15 mouse cellular contexts compared by ENCODE assay signal in genomic region chr10:79859116-79859515, GRCm38 (mm10). TPM values are rescaled to one million over a fixed set of nuclear protein-coding genes. Genes with fewer than 3 reads are reported as not detected.
DNase-seq lines count a peak whose midpoint lies in the region; ATAC-seq and TF ChIP-seq lines count a peak whose summit lies in the region.
"Had no signal": no experiment of that assay in that cellular context is flagged by ENCODE, and none has a peak within 500 bp of the region (broad histone marks: within the 10 kb centered on the region; RNA-seq: fewer than 3 reads in every experiment).

No protein-coding gene starts in this region.

- WGBS in heart, embryonic 13.5 days, result 80% methylated on average over 11 of the region's 11 CpGs
- WGBS in heart, adult 2 months, result 51% methylated on average over 11 of the region's 11 CpGs
- 70% methylated on average over 11 of the region's 11 CpGs for WGBS in intestine, postnatal 0 days

- no peak for TF ChIP-seq POLR2A in heart, adult 2 months (IDR thresholded peaks at IDR 0.05; ENCODE audit: insufficient read depth, low read depth, low read length)

- 0 out of 2 replicates have a peak overlapping the region, but pooled peaks have one; percentile 93 for H3K9ac ChIP-seq in heart, embryonic 13.5 days
- no peak overlapping the region for H3K9ac ChIP-seq in heart, adult 2 months (ENCODE audit: low read depth, low read length)
- no peak overlapping the region for H3K9ac ChIP-seq in intestine, postnatal 0 days (ENCODE audit: low read depth, low read length)
- H3K9ac ChIP-seq: liver, postnatal 0 days had no signal

- H3K4me3 ChIP-seq in heart, embryonic 13.5 days, result no peak overlapping the region
- no peak overlapping the region for H3K4me3 ChIP-seq in heart, adult 2 months
- H3K4me3 ChIP-seq in layer of hippocampus, adult 2 months, result no peak overlapping the region; the same call in 1 of the 2 replicates
- no peak overlapping the region for H3K4me3 ChIP-seq in intestine, postnatal 0 days (ENCODE audit: low read depth, low read length)

- H3K9me3 ChIP-seq in heart, embryonic 13.5 days, result no peaks in the 10 kb centered on the region
- no peaks in the 10 kb centered on the region for H3K9me3 ChIP-seq in intestine, postnatal 0 days (ENCODE audit: control insufficient read depth)

- peak overlapping the region; percentile 99 for H3K4me2 ChIP-seq in heart, embryonic 13.5 days
- H3K4me2 ChIP-seq in intestine, postnatal 0 days (replicated peaks; ENCODE audit: low read depth), result no peak overlapping the region

- TF ChIP-seq CTCF in heart, adult 2 months (IDR thresholded peaks at IDR 0.05), result no peak
- no peak for TF ChIP-seq CTCF in layer of hippocampus, adult 2 months (conservative IDR thresholded peaks at IDR 0.05)
- no peak for TF ChIP-seq CTCF in intestine, postnatal 0 days (IDR thresholded peaks at IDR 0.05; ENCODE audit: low read depth)

- intact Hi-C loops in heart, adult 2 months (cut with DNase I), result no loop called here

- H3K79me2 ChIP-seq in heart, adult 2 months (replicated peaks; ENCODE audit: control insufficient read depth, insufficient read depth, low read length), result peaks cover 7% of the 10 kb centered on the region

- ATAC-seq in heart, embryonic 13.5 days (ENCODE audit: extremely low read depth, insufficient number of reproducible peaks, low FRiP score, low TSS enrichment), result no peak
- ATAC-seq in intestine, postnatal 0 days, result no peak
- ATAC-seq: liver, postnatal 0 days had no signal

- no peaks in the 10 kb centered on the region for H3K27me3 ChIP-seq in heart, embryonic 13.5 days (replicated peaks)
- H3K27me3 ChIP-seq in heart, adult 2 months (ENCODE audit: control insufficient read depth, insufficient read depth, low read length), result no peaks in the 10 kb centered on the region
- no peaks in the 10 kb centered on the region for H3K27me3 ChIP-seq in intestine, postnatal 0 days (replicated peaks; ENCODE audit: control insufficient read depth, insufficient read depth, low read length)

- peak overlapping the region; percentile 100 for H3K27ac ChIP-seq in heart, embryonic 13.5 days (replicated peaks)
- no peak overlapping the region; the same call in 1 of the 2 replicates for H3K27ac ChIP-seq in heart, adult 2 months
- peak overlapping the region; percentile 100; the same call in 1 of the 2 replicates for H3K27ac ChIP-seq in layer of hippocampus, adult 2 months
- H3K27ac ChIP-seq in intestine, postnatal 0 days (ENCODE audit: low read depth, low read length), result peak overlapping the region; percentile 22

- peak; percentile 25 for DNase-seq in adrenal gland, adult 2 months
- DNase-seq in adrenal gland, postnatal 4 days (ENCODE audit: low spot score in 2 of 2), result no peak
- no peak for DNase-seq in heart, adult 2 months
- no peak for DNase-seq in layer of hippocampus, adult 2 months (ENCODE audit: low spot score in 2 of 2)
- DNase-seq in layer of hippocampus, adult 9-11 months, result no peak
- DNase-seq in right cerebral cortex, postnatal 14 days, result no peak

- TF ChIP-seq EP300 in heart, adult 2 months (IDR thresholded peaks at IDR 0.05; ENCODE audit: insufficient read depth, low read depth, low read length), result no peak

- H3K4me1 ChIP-seq in heart, embryonic 13.5 days, result peaks cover 48% of the 10 kb centered on the region
- peaks cover 33% of the 10 kb centered on the region for H3K4me1 ChIP-seq in heart, adult 2 months (ENCODE audit: control insufficient read depth, insufficient read depth, low read length)
- H3K4me1 ChIP-seq in intestine, postnatal 0 days (replicated peaks; ENCODE audit: control insufficient read depth, insufficient read depth, low read length), result 0 out of 2 replicates have a peak, but pooled peaks cover 5% of the 10 kb centered on the region

- H3K36me3 ChIP-seq in heart, embryonic 13.5 days, result peaks cover 79% of the 10 kb centered on the region
- H3K36me3 ChIP-seq in heart, adult 2 months (ENCODE audit: control insufficient read depth, insufficient read depth, low read length), result peaks cover 8% of the 10 kb centered on the region; the same call in 1 of the 2 replicates
- H3K36me3 ChIP-seq in intestine, postnatal 0 days (ENCODE audit: control insufficient read depth, insufficient read depth), result peaks cover 68% of the 10 kb centered on the region

RNA-seq across cellular contexts. Expression of gene Ptbp1, which starts 4.9 kb away (rescaled TPM):
- 100 to 1,000 TPM; 217 to 332 TPM for total RNA-seq in adrenal gland, adult 2 months (2021)
- 175 and 259 TPM in 2 replicates for polyA plus RNA-seq in adrenal gland, adult 2 months (2012; rRNA removed)
- total RNA-seq in adrenal gland, postnatal 4 days (2021), result 100 to 1,000 TPM; 344 to 389 TPM
- polyA plus RNA-seq in heart, embryonic 13.5 days (2015; fragmentation: Nextera tagmentation; extraction: Ambion mirVana), result 122 and 141 TPM in 2 replicates
- total RNA-seq in heart, adult 2 months (2021), result 10 to 100 TPM; 43.9 to 51.8 TPM
- 47.5 and 52.6 TPM in 2 replicates for polyA plus RNA-seq in heart, adult 2 months (2012; rRNA removed)
- 10 to 100 TPM; 56.9 to 58.7 TPM for total RNA-seq in layer of hippocampus, adult 2 months (2021)
- polyA plus RNA-seq in intestine, postnatal 0 days (2015; fragmentation: Nextera tagmentation; extraction: Ambion mirVana), result 86.9 and 92.2 TPM in 2 replicates

RNA-seq across cellular contexts. Expression of gene Prtn3, which starts 15.2 kb away (rescaled TPM):
- total RNA-seq in adrenal gland, adult 2 months (2021), result under 1 TPM; 0.62 to 0.63 TPM
- polyA plus RNA-seq in adrenal gland, adult 2 months (2012; rRNA removed), result 3.4 and 4.1 TPM in 2 replicates
- total RNA-seq in adrenal gland, postnatal 4 days (2021), result 1 to 10 TPM; 2.2 to 7.0 TPM
- polyA plus RNA-seq in heart, embryonic 13.5 days (2015; fragmentation: Nextera tagmentation; extraction: Ambion mirVana), result 2.5 and 2.6 TPM in 2 replicates
- total RNA-seq in heart, adult 2 months (2021), result 1 to 10 TPM in 1 of 2 experiments, under 1 TPM in 1; 0.55 to 1.2 TPM
- polyA plus RNA-seq in heart, adult 2 months (2012; rRNA removed), result 0.84 TPM in 1 of 2 replicates, not detected in the other
- 1 to 10 TPM; 1.5 to 2.6 TPM for total RNA-seq in layer of hippocampus, adult 2 months (2021)
- polyA plus RNA-seq in intestine, postnatal 0 days (2015; fragmentation: Nextera tagmentation; extraction: Ambion mirVana), result 1.1 TPM in 2 replicates
- total RNA-seq: adrenal gland, postnatal 25 days had no signal

RNA-seq across cellular contexts. Expression of gene Plppr3, which starts 15.3 kb away (rescaled TPM):
- total RNA-seq in adrenal gland, adult 2 months (2021), result 1 to 10 TPM; 1.2 to 2.2 TPM
- polyA plus RNA-seq in adrenal gland, adult 2 months (2012; rRNA removed), result 4.2 and 4.6 TPM in 2 replicates
- 10 to 100 TPM in 1 of 2 experiments, 1 to 10 TPM in 1; 8.6 to 14.8 TPM for total RNA-seq in adrenal gland, postnatal 4 days (2021)
- 15.8 and 16.4 TPM in 2 replicates for polyA plus RNA-seq in heart, embryonic 13.5 days (2015; fragmentation: Nextera tagmentation; extraction: Ambion mirVana)
- under 1 TPM; 0.20 to 0.31 TPM for total RNA-seq in heart, adult 2 months (2021)
- 0.50 and 0.80 TPM in 2 replicates for polyA plus RNA-seq in heart, adult 2 months (2012; rRNA removed)
- 10 to 100 TPM; 33.7 to 37.1 TPM for total RNA-seq in layer of hippocampus, adult 2 months (2021)
- polyA plus RNA-seq in intestine, postnatal 0 days (2015; fragmentation: Nextera tagmentation; extraction: Ambion mirVana), result 6.2 and 7.2 TPM in 2 replicates

RNA-seq across cellular contexts. Expression of gene Elane, which starts 26.9 kb away (rescaled TPM):
- under 1 TPM; 0.49 to 0.79 TPM for total RNA-seq in adrenal gland, adult 2 months (2021)
- 0.34 and 1.1 TPM in 2 replicates for polyA plus RNA-seq in adrenal gland, adult 2 months (2012; rRNA removed)
- total RNA-seq in adrenal gland, postnatal 4 days (2021), result 1 to 10 TPM in 1 of 2 experiments, under 1 TPM in 1; 0.92 to 5.7 TPM
- 0.25 and 0.96 TPM in 2 replicates for polyA plus RNA-seq in heart, embryonic 13.5 days (2015; fragmentation: Nextera tagmentation; extraction: Ambion mirVana)
- not detected for total RNA-seq in heart, adult 2 months (2021)
- polyA plus RNA-seq in heart, adult 2 months (2012; rRNA removed), result 0.23 TPM in 1 of 2 replicates, not detected in the other
- total RNA-seq in layer of hippocampus, adult 2 months (2021), result not detected
- polyA plus RNA-seq in intestine, postnatal 0 days (2015; fragmentation: Nextera tagmentation; extraction: Ambion mirVana), result not detected in 2 replicates
- total RNA-seq: adrenal gland, postnatal 25 days; left cerebral cortex, postnatal 14 days; MEL had no signal
- polyA plus RNA-seq: cortical plate, adult 2 months; intestine, embryonic 14.5 days; urinary bladder, adult 2 months had no signal

RNA-seq across cellular contexts. Expression of gene Cfd, which starts 31.5 kb away (rescaled TPM):
- 1,000 to 10,000 TPM; 2,358 to 4,405 TPM for total RNA-seq in adrenal gland, adult 2 months (2021)
- 4,988 and 13,425 TPM in 2 replicates for polyA plus RNA-seq in adrenal gland, adult 2 months (2012; rRNA removed)
- total RNA-seq in adrenal gland, postnatal 4 days (2021), result 10 to 100 TPM; 13.7 to 25.6 TPM
- not detected in 2 replicates for polyA plus RNA-seq in heart, embryonic 13.5 days (2015; fragmentation: Nextera tagmentation; extraction: Ambion mirVana)
- total RNA-seq in heart, adult 2 months (2021), result 10 to 100 TPM; 22.9 to 98.7 TPM
- 85.9 and 490 TPM in 2 replicates for polyA plus RNA-seq in heart, adult 2 months (2012; rRNA removed)
- total RNA-seq in layer of hippocampus, adult 2 months (2021), result not detected
- polyA plus RNA-seq in intestine, postnatal 0 days (2015; fragmentation: Nextera tagmentation; extraction: Ambion mirVana), result not detected in 2 replicates
- total RNA-seq: left cerebral cortex, postnatal 14 days; MEL had no signal
- polyA plus RNA-seq: intestine, embryonic 14.5 days; liver, postnatal 0 days had no signal
